Mouse (Mus musculus) CD4-positive naive resting alpha-beta T cell, adult 76 days (primary cell): ENCODE data around the gene Peg3. TPM values are rescaled to one million over a fixed set of nuclear protein-coding genes. Genes with fewer than 3 reads are reported as not detected.

Source experiments
- total RNA-seq: library from RNA; stranded (reverse); gene quantifications from one replicate; pipeline ENCODE4 v1.2.4, GENCODE M21; 2023

Gene Peg3
- total RNA-seq = not detected

GRCm38 (mm10) chr7:6730241-6730640, at the start of gene Peg3, which contains the start of gene Usp29:
TSS of gene Peg3 (minus strand) at chr7:6730431.
TSS of gene Usp29 (plus strand) at chr7:6730578.

GRCm38 (mm10) chr7:6696241-6697045, 33.8 kb downstream of the Peg3 start, which contains the start of gene Zim1:
TSS of gene Zim1 (minus strand) at chr7:6696450.

Other genes with a start within 250 kb of the Peg3 start
- not detected for gene Olfr5, start 243.5 kb downstream of the Peg3 start, total RNA-seq
- gene Olfr1347, start 230.7 kb downstream of the Peg3 start, total RNA-seq = not detected
- not detected for gene Olfr1348, start 221.7 kb downstream of the Peg3 start, total RNA-seq
- gene Olfr1349, start 207.5 kb downstream of the Peg3 start, total RNA-seq = not detected
- not detected for gene Olfr1350, start 165.6 kb downstream of the Peg3 start, total RNA-seq
- not detected for gene Zim1, start 34.0 kb downstream of the Peg3 start, total RNA-seq
- gene Usp29, start 147 bp upstream of the Peg3 start, total RNA-seq = not detected